Mouse (Mus musculus) gastrocnemius, adult 2 months (tissue): ENCODE data around the gene Eif3d. TPM values are rescaled to one million over a fixed set of nuclear protein-coding genes. Genes with fewer than 3 reads are reported as not detected.
A peak's percentile ranks its signal among the peaks of the same experiment; 100 is the strongest.

Source experiments
- DNase-seq: peaks from one replicate; pipeline ENCODE4 v3.0.0; 2022
- H3K27ac ChIP-seq: fragments of 200-600 bp; 2 replicates; pipeline ENCODE4 v1.8.1; 2022; ENCODE audit warnings: mild to moderate bottlenecking
- H3K4me3 ChIP-seq: fragments of 200-600 bp; 2 replicates; pipeline ENCODE4 v1.8.1; 2022; ENCODE audit warnings: mild to moderate bottlenecking, moderate library complexity
- CTCF ChIP-seq: fragments of 200-600 bp; IDR thresholded peaks from 2 replicates; pipeline ENCODE4 v1.8.1; 2022; ENCODE audit warnings: antibody characterized with exemption, mild to moderate bottlenecking, moderate library complexity
- intact Hi-C: fragments of 180-260 bp; cut with DNase I; formaldehyde crosslinking; loops from one replicate; pipeline ENCODE4 v1.15.1; 2025
- total RNA-seq, 2 experiments: library from RNA; stranded (reverse); gene quantifications; 2 replicates each; pipeline ENCODE4 v1.2.3; 2021

Eif3d gene
- total RNA-seq, 2 experiments from 2014 or later = 57.7 to 63.5 TPM

DNA sequence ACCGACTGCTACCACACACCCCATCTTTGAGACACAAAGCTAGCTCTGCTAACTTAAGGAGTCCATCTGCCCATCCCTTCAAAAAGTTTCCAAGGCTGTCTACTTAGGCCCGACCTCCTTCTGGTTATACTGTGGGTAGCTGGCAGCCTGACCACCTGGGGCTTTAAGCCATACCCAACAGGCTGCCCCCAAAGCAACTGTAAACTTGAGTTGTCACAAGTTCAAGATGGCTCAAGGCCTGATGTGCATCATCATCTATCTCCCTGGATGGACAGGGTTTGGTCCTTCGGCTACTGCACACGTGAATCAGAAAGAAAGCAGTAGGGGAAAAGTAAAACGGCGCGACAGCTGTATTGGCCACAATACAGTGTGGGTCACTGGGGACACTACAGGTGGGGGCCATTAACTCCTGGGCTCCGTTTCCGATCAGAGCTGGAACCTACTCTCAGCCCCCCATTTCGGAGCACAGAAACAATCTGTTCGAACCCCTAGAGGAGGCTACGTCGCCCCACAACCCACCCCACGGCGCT is 608 bp downstream of the Eif3d start:
- Histone ChIP-seq H3K4me3 (peak overlapping the region; percentile 80), H3K27ac (peak overlapping the region; percentile 99)
- no peak for TF ChIP-seq CTCF
- intact Hi-C loops = loop anchor here (5.0 to 10.0 kb wide), 3 partner anchors 38 to 435 kb away; partner anchors contain the start of genes Ift27, Mpst and Tst
- DNase-seq = no peak

DNA sequence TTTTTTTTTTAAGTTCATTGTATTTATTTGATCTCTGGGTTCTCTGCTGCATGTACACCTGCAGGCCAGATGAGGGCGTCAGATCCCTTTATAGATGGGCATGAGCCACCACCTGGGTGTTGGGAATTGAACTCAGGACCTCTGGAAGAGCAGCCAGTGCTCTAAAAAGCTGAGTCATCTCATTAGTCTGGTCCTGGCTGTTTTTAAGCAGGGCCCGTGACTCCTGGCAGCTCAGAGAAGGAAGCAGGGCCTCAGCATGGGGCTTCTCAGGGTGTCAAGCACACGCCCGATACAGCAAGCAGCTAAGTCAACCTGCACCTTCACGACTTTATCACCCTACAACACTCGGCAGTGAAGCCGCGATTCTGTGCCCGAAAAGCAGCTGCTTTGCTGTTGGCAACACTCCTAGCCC is 5.5 kb downstream of the Eif3d start:
- DNase-seq = no peak
- Histone ChIP-seq H3K4me3 (no peak overlapping the region), H3K27ac (no peak overlapping the region)
- TF ChIP-seq CTCF = no peak; the same call in 1 of the 2 replicates
- intact Hi-C loops = loop anchor here (5.0 kb wide), 1 partner anchor 207 kb away; the partner anchor contains the start of gene Ift27

GRCm38 (mm10) chr15:77962447-77962846 is 8.2 kb downstream of the Eif3d start:
- no peak for TF ChIP-seq CTCF
- Histone ChIP-seq H3K4me3 (no peak overlapping the region), H3K27ac (no peak overlapping the region)
- DNase-seq = no peak
- intact Hi-C loops = no loop called here

GRCm38 (mm10) chr15:77960693-77961092 is 9.9 kb downstream of the Eif3d start:
- no peak overlapping the region for H3K4me3 ChIP-seq
- DNase-seq = no peak
- H3K27ac ChIP-seq = no peak overlapping the region
- TF ChIP-seq CTCF = no peak
- intact Hi-C loops = no loop called here

- TF ChIP-seq CTCF = no peak
- Histone ChIP-seq H3K27ac (no peak overlapping the region), H3K4me3 (no peak overlapping the region)
- no peak for DNase-seq
- intact Hi-C loops = no loop called here
Observed at GRCm38 (mm10) chr15:77958071-77958470, 12.5 kb downstream of the Eif3d start.

DNA sequence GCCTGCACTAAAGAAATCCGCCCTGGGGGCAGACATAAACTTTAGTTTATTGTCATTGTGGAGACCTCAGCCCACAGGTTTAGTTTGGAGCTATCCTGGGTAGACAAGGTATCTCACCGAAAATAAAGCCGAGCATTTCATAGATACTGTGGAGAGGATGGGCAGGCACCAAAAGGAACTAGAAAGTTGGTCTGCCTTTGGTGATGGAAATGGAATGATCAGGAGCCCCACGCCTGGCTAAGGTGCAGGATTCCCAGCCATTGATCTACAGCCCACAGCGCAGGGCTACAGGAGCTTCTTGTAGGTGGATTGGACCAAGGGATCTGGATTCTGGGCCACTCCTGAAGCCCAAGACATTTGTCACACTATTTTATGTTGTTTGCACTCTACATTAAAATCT is 13.0 kb downstream of the Eif3d start:
- TF ChIP-seq CTCF = no peak
- Histone ChIP-seq H3K27ac (no peak overlapping the region), H3K4me3 (no peak overlapping the region)
- no peak for DNase-seq
- intact Hi-C loops = no loop called here

DNA sequence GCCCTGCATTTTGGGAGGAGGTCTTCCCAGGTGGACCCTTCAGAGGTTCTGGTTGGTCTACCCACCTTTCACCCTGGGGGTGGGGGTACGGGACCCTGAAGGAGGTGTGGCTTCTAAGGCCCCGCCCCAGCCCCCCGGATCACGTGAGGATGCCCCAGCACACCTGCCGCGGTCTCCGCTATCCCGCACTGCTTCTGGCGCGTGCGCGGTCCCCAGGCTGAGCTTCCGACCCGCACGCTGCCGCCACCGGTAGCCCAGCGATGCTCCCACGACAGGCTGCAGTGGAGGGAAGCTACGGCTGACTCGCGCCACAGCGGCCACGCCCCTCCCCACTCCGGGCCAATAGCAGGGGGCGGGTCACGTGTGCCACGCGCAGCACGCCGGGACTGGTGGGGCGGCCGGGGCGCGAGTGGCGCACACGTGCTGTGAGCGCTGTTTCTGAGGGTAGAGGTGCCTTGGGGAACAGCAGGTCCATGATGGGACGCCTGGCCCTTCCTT is 14.2 kb downstream of the Eif3d start, which contains the start of gene Foxred2:
Gene Foxred2 (minus strand): TSS at position 319 of the 498 bp plus-strand sequence.
- H3K27ac ChIP-seq = peak within 1 kb of the TSS; percentile 35; the same call in 1 of the 2 replicates
- H3K4me3 ChIP-seq = peak within 1 kb of the TSS; percentile 74
- intact Hi-C loops = loop anchor here (1.0 kb wide), 1 partner anchor 23 kb away; no protein-coding TSS in a partner anchor
- peak; percentile 48 for TF ChIP-seq CTCF
- peak; percentile 88 for DNase-seq

GRCm38 (mm10) chr15:77955440-77956403 is 14.9 kb downstream of the Eif3d start:
- 0 out of 2 replicates have a peak overlapping the region, but pooled peaks have one; percentile 35 for H3K27ac ChIP-seq
- TF ChIP-seq CTCF = no peak
- peak; percentile 35 for DNase-seq
- intact Hi-C loops = loop anchor here (1.0 kb wide), 1 partner anchor 22 kb away; no protein-coding TSS in a partner anchor
- peak overlapping the region; percentile 74 for H3K4me3 ChIP-seq

DNA sequence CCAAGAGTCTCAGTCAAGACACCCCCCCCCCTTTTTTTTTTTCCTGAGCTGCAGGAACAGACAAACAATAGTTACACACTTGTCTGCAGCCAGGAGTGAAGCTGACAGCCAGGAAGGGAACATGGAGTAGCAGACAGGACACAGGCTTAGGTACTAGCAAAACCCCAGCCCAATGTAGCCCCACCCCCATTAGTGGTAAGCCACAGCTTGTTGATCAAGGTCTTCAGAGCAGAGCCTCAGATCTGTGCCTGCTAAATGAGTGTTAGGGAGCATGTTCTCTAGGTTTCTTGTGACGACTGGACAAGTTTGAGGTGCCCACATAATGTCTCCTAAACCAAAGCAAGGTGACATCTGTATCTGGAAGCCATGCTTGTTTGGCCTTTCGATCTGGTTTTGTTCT is 16.3 kb downstream of the Eif3d start:
- no peak for DNase-seq
- no peak overlapping the region for H3K27ac ChIP-seq
- no peak for TF ChIP-seq CTCF
- no peak overlapping the region for H3K4me3 ChIP-seq
- intact Hi-C loops = no loop called here

GRCm38 (mm10) chr15:77952921-77953320 is 17.7 kb downstream of the Eif3d start:
- no peak overlapping the region for H3K27ac ChIP-seq
- intact Hi-C loops = no loop called here
- DNase-seq = no peak
- H3K4me3 ChIP-seq = no peak overlapping the region
- no peak for TF ChIP-seq CTCF

GRCm38 (mm10) chr15:77949061-77949460 is 21.6 kb downstream of the Eif3d start:
- Histone ChIP-seq H3K4me3 (no peak overlapping the region), H3K27ac (no peak overlapping the region)
- DNase-seq = no peak
- TF ChIP-seq CTCF = no peak
- intact Hi-C loops = no loop called here

DNA sequence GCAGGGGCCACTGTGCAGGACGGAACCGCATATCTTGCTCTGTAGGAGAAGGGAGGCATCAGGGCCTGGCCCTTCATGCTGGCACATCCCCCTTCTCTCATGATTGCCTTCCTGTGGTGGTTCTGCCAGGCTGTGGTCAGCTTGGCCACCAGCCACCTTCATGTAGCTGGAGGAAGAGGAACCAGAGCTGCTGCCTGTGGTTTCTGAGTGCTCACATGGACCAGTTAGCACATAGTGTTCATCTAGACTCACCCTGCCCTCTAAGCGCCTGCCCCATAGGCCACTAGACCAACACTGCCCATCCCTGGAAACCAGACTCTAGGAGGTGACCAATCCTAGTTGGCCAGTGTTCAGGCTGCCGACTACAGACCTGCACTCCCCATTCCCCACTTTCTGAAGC is 24.9 kb downstream of the Eif3d start:
- peak; percentile 62 for DNase-seq
- no peak for TF ChIP-seq CTCF
- no peak overlapping the region for H3K27ac ChIP-seq
- H3K4me3 ChIP-seq = no peak overlapping the region
- intact Hi-C loops = no loop called here

- intact Hi-C loops = no loop called here
- Histone ChIP-seq H3K4me3 (no peak overlapping the region), H3K27ac (no peak overlapping the region)
- no peak for DNase-seq
- TF ChIP-seq CTCF = no peak
Observed at GRCm38 (mm10) chr15:77941563-77941962, 29.1 kb downstream of the Eif3d start.
